Mouse (Mus musculus): ENCODE measurements around the gene Fhit. TPM values are rescaled to one million over a fixed set of nuclear protein-coding genes. Genes with fewer than 3 reads are reported as not detected.

Fhit gene
- polyA plus RNA-seq, 1 experiment from 2014 or later = 5.6 TPM

GRCm38 (mm10) chr14:9583227-9584155 is 1578.3 kb downstream of the Fhit start:
- Histone ChIP-seq H3K27ac (ENCODE audit: low read depth, low read length) (no peak overlapping the region), H3K9ac (ENCODE audit: low read depth, low read length) (no peak overlapping the region), H3K4me1 (ENCODE audit: control insufficient read depth, insufficient read depth, low read length) (no peaks in the 10 kb centered on the region), H3K36me3 (ENCODE audit: control insufficient read depth, insufficient read depth, low read length) (no peaks in the 10 kb centered on the region), H3K27me3 (ENCODE audit: control insufficient read depth, insufficient read depth, low read length) (no peaks in the 10 kb centered on the region), H3K9me3 (replicated peaks; ENCODE audit: control insufficient read depth, low read length) (no peaks in the 10 kb centered on the region), H3K4me2 (no peak overlapping the region), H3K4me3 (ENCODE audit: low read depth, low read length) (no peak overlapping the region)
- ATAC-seq (replicated peaks; ENCODE audit: insufficient number of reproducible peaks, low FRiP score, low TSS enrichment) = no peak
- 76% methylated on average over 8 of the region's 8 CpGs for WGBS (ENCODE audit: insufficient replicate concordance)

GRCm38 (mm10) chr14:9556333-9556732 is 1605.5 kb downstream of the Fhit start:
- WGBS (ENCODE audit: insufficient replicate concordance) = 75% methylated on average over 5 of the region's 5 CpGs

GRCm38 (mm10) chr14:9555807-9556206 is 1606.0 kb downstream of the Fhit start:
- H3K4me3 ChIP-seq (ENCODE audit: low read depth, low read length) = no peak overlapping the region
- no peak overlapping the region for H3K4me2 ChIP-seq
- no peak overlapping the region for H3K9ac ChIP-seq (ENCODE audit: low read depth, low read length)
- H3K4me1 ChIP-seq (ENCODE audit: control insufficient read depth, insufficient read depth, low read length) = 0 out of 2 replicates have a peak, but pooled peaks cover 3% of the 10 kb centered on the region
- H3K27me3 ChIP-seq (ENCODE audit: control insufficient read depth, insufficient read depth, low read length) = no peaks in the 10 kb centered on the region
- no peak for ATAC-seq (replicated peaks; ENCODE audit: insufficient number of reproducible peaks, low FRiP score, low TSS enrichment)
- WGBS (ENCODE audit: insufficient replicate concordance) = 39% methylated on average over 6 of the region's 6 CpGs
- no peaks in the 10 kb centered on the region for H3K9me3 ChIP-seq (replicated peaks; ENCODE audit: control insufficient read depth, low read length)
- H3K27ac ChIP-seq (ENCODE audit: low read depth, low read length) = no peak overlapping the region
- no peaks in the 10 kb centered on the region for H3K36me3 ChIP-seq (ENCODE audit: control insufficient read depth, insufficient read depth, low read length)

More at GRCm38 (mm10) chr14:9556333-9556732, 1605.5 kb downstream of the Fhit start:
- no peak overlapping the region for H3K4me2 ChIP-seq
- H3K4me1 ChIP-seq (ENCODE audit: control insufficient read depth, insufficient read depth, low read length) = 0 out of 2 replicates have a peak, but pooled peaks cover 3% of the 10 kb centered on the region
- H3K36me3 ChIP-seq (ENCODE audit: control insufficient read depth, insufficient read depth, low read length) = no peaks in the 10 kb centered on the region
- H3K9me3 ChIP-seq (replicated peaks; ENCODE audit: control insufficient read depth, low read length) = no peaks in the 10 kb centered on the region
- H3K9ac ChIP-seq (ENCODE audit: low read depth, low read length) = no peak overlapping the region
- no peak overlapping the region for H3K4me3 ChIP-seq (ENCODE audit: low read depth, low read length)
- H3K27ac ChIP-seq (ENCODE audit: low read depth, low read length) = no peak overlapping the region
- ATAC-seq (replicated peaks; ENCODE audit: insufficient number of reproducible peaks, low FRiP score, low TSS enrichment) = no peak
- H3K27me3 ChIP-seq (ENCODE audit: control insufficient read depth, insufficient read depth, low read length) = no peaks in the 10 kb centered on the region

- Histone ChIP-seq H3K36me3 (ENCODE audit: control insufficient read depth, insufficient read depth, low read length) (no peaks in the 10 kb centered on the region), H3K4me1 (ENCODE audit: control insufficient read depth, insufficient read depth, low read length) (0 out of 2 replicates have a peak, but pooled peaks cover 3% of the 10 kb centered on the region), H3K9me3 (replicated peaks; ENCODE audit: control insufficient read depth, low read length) (no peaks in the 10 kb centered on the region), H3K4me2 (no peak overlapping the region), H3K27me3 (ENCODE audit: control insufficient read depth, insufficient read depth, low read length) (no peaks in the 10 kb centered on the region), H3K9ac (ENCODE audit: low read depth, low read length) (no peak overlapping the region), H3K4me3 (ENCODE audit: low read depth, low read length) (no peak overlapping the region), H3K27ac (ENCODE audit: low read depth, low read length) (no peak overlapping the region)
- ATAC-seq (replicated peaks; ENCODE audit: insufficient number of reproducible peaks, low FRiP score, low TSS enrichment) = no peak
Measured at GRCm38 (mm10) chr14:9552149-9552548, 1609.7 kb downstream of the Fhit start.

GRCm38 (mm10) chr14:9547952-9548351 is 1613.9 kb downstream of the Fhit start:
- Histone ChIP-seq H3K4me1 (ENCODE audit: control insufficient read depth, insufficient read depth, low read length) (no peaks in the 10 kb centered on the region), H3K4me2 (no peak overlapping the region), H3K9me3 (replicated peaks; ENCODE audit: control insufficient read depth, low read length) (no peaks in the 10 kb centered on the region), H3K27ac (ENCODE audit: low read depth, low read length) (no peak overlapping the region), H3K27me3 (ENCODE audit: control insufficient read depth, insufficient read depth, low read length) (no peaks in the 10 kb centered on the region), H3K36me3 (ENCODE audit: control insufficient read depth, insufficient read depth, low read length) (no peaks in the 10 kb centered on the region), H3K9ac (ENCODE audit: low read depth, low read length) (no peak overlapping the region), H3K4me3 (ENCODE audit: low read depth, low read length) (no peak overlapping the region)
- ATAC-seq (replicated peaks; ENCODE audit: insufficient number of reproducible peaks, low FRiP score, low TSS enrichment) = no peak
- 56% methylated on average over 1 of the region's 1 CpGs for WGBS (ENCODE audit: insufficient replicate concordance)

- WGBS (ENCODE audit: insufficient replicate concordance) = 72% methylated on average over 3 of the region's 3 CpGs
- no peak for ATAC-seq (replicated peaks; ENCODE audit: insufficient number of reproducible peaks, low FRiP score, low TSS enrichment)
- Histone ChIP-seq H3K9ac (ENCODE audit: low read depth, low read length) (no peak overlapping the region), H3K9me3 (replicated peaks; ENCODE audit: control insufficient read depth, low read length) (no peaks in the 10 kb centered on the region), H3K4me3 (ENCODE audit: low read depth, low read length) (no peak overlapping the region), H3K27me3 (ENCODE audit: control insufficient read depth, insufficient read depth, low read length) (no peaks in the 10 kb centered on the region), H3K36me3 (ENCODE audit: control insufficient read depth, insufficient read depth, low read length) (no peaks in the 10 kb centered on the region), H3K27ac (ENCODE audit: low read depth, low read length) (no peak overlapping the region), H3K4me2 (no peak overlapping the region), H3K4me1 (ENCODE audit: control insufficient read depth, insufficient read depth, low read length) (no peaks in the 10 kb centered on the region)
Measured at GRCm38 (mm10) chr14:9544364-9544763, 1617.5 kb downstream of the Fhit start.

GRCm38 (mm10) chr14:9535491-9535890 is 1626.3 kb downstream of the Fhit start:
- H3K27me3 ChIP-seq (ENCODE audit: control insufficient read depth, insufficient read depth, low read length) = no peaks in the 10 kb centered on the region
- no peak for ATAC-seq (replicated peaks; ENCODE audit: insufficient number of reproducible peaks, low FRiP score, low TSS enrichment)
- no peak overlapping the region for H3K4me2 ChIP-seq
- WGBS (ENCODE audit: insufficient replicate concordance) = 62% methylated on average over 6 of the region's 6 CpGs
- no peak overlapping the region for H3K9ac ChIP-seq (ENCODE audit: low read depth, low read length)
- H3K27ac ChIP-seq (ENCODE audit: low read depth, low read length) = no peak overlapping the region
- no peaks in the 10 kb centered on the region for H3K4me1 ChIP-seq (ENCODE audit: control insufficient read depth, insufficient read depth, low read length)
- H3K9me3 ChIP-seq (replicated peaks; ENCODE audit: control insufficient read depth, low read length) = no peaks in the 10 kb centered on the region
- H3K36me3 ChIP-seq (ENCODE audit: control insufficient read depth, insufficient read depth, low read length) = no peaks in the 10 kb centered on the region
- no peak overlapping the region for H3K4me3 ChIP-seq (ENCODE audit: low read depth, low read length)

GRCm38 (mm10) chr14:9529247-9529646 is 1632.6 kb downstream of the Fhit start:
- Histone ChIP-seq H3K9ac (ENCODE audit: low read depth, low read length) (no peak overlapping the region), H3K4me1 (ENCODE audit: control insufficient read depth, insufficient read depth, low read length) (no peaks in the 10 kb centered on the region), H3K36me3 (ENCODE audit: control insufficient read depth, insufficient read depth, low read length) (no peaks in the 10 kb centered on the region), H3K9me3 (replicated peaks; ENCODE audit: control insufficient read depth, low read length) (no peaks in the 10 kb centered on the region), H3K4me2 (no peak overlapping the region), H3K4me3 (ENCODE audit: low read depth, low read length) (no peak overlapping the region), H3K27ac (ENCODE audit: low read depth, low read length) (no peak overlapping the region), H3K27me3 (ENCODE audit: control insufficient read depth, insufficient read depth, low read length) (no peaks in the 10 kb centered on the region)
- no peak for ATAC-seq (replicated peaks; ENCODE audit: insufficient number of reproducible peaks, low FRiP score, low TSS enrichment)
- 77% methylated on average over 4 of the region's 4 CpGs for WGBS (ENCODE audit: insufficient replicate concordance)

GRCm38 (mm10) chr14:9526136-9526535 is 1635.7 kb downstream of the Fhit start:
- WGBS (ENCODE audit: insufficient replicate concordance) = 85% methylated on average over 3 of the region's 3 CpGs

More at GRCm38 (mm10) chr14:9526136-9526535, 1635.7 kb downstream of the Fhit start:
- Histone ChIP-seq H3K36me3 (ENCODE audit: control insufficient read depth, insufficient read depth, low read length) (no peaks in the 10 kb centered on the region), H3K27ac (ENCODE audit: low read depth, low read length) (no peak overlapping the region), H3K4me1 (ENCODE audit: control insufficient read depth, insufficient read depth, low read length) (no peaks in the 10 kb centered on the region), H3K9me3 (replicated peaks; ENCODE audit: control insufficient read depth, low read length) (no peaks in the 10 kb centered on the region), H3K4me3 (ENCODE audit: low read depth, low read length) (no peak overlapping the region), H3K9ac (ENCODE audit: low read depth, low read length) (no peak overlapping the region), H3K27me3 (ENCODE audit: control insufficient read depth, insufficient read depth, low read length) (no peaks in the 10 kb centered on the region), H3K4me2 (no peak overlapping the region)
- no peak for ATAC-seq (replicated peaks; ENCODE audit: insufficient number of reproducible peaks, low FRiP score, low TSS enrichment)
